Mouse (Mus musculus): ENCODE data around the gene Usp50. TPM values are rescaled to one million over a fixed set of nuclear protein-coding genes. Genes with fewer than 3 reads are reported as not detected.

Usp50 gene
- polyA plus RNA-seq, 1 experiment from 2014 or later: 2.8 TPM

- Histone ChIP-seq H3K36me3 (peaks cover 68% of the 10 kb centered on the region), H3K27ac (replicated peaks) (no peak overlapping the region), H3K4me1 (no peaks in the 10 kb centered on the region), H3K4me3 (no peak overlapping the region), H3K9me3 (replicated peaks) (no peaks in the 10 kb centered on the region), H3K27me3 (ENCODE audit: low read depth, poor library complexity, severe bottlenecking) (no peaks in the 10 kb centered on the region)
- WGBS: 96% methylated on average over 4 of the region's 4 CpGs
- no peak for DNase-seq (ENCODE audit: low spot score)
Observed at GRCm38 (mm10) chr2:126729207-126729606, 54.1 kb downstream of the Usp50 start.

GRCm38 (mm10) chr2:126712950-126713349 lies 70.3 kb downstream of the Usp50 start:
- Histone ChIP-seq H3K27me3 (ENCODE audit: low read depth, poor library complexity, severe bottlenecking) (no peaks in the 10 kb centered on the region), H3K4me1 (peaks cover 8% of the 10 kb centered on the region), H3K9me3 (replicated peaks) (no peaks in the 10 kb centered on the region), H3K27ac (replicated peaks) (no peak overlapping the region), H3K36me3 (peaks cover 17% of the 10 kb centered on the region), H3K4me3 (no peak overlapping the region)
- DNase-seq (ENCODE audit: low spot score): no peak

DNA sequence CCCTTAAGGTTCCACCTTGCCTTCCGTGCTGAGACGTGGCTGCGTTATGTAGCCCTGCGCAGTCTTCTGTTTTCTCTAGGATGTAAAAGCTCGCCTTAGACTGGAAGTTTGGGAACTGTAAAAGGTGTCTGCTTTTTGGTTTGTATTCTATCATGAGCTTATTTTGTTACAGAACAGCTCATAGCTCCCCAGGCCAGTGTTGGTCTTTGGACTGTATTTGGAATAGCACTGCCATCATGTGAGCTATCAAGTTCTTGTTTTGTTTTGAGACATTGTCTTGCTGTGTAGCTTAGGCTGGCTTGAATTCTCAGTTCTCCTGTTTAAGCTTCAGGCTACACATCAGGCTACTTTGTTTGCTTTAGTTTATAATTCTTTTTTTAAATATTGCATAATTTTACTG lies 70.7 kb downstream of the Usp50 start:
- DNase-seq (ENCODE audit: low spot score): no peak
- H3K4me1 ChIP-seq: peaks cover 10% of the 10 kb centered on the region
- H3K36me3 ChIP-seq: peaks cover 14% of the 10 kb centered on the region
- no peaks in the 10 kb centered on the region for H3K9me3 ChIP-seq (replicated peaks)
- WGBS: 97% methylated on average over 5 of the region's 5 CpGs
- H3K27ac ChIP-seq (replicated peaks): no peak overlapping the region
- H3K4me3 ChIP-seq: no peak overlapping the region
- no peaks in the 10 kb centered on the region for H3K27me3 ChIP-seq (ENCODE audit: low read depth, poor library complexity, severe bottlenecking)

GRCm38 (mm10) chr2:126708361-126708760 lies 74.9 kb downstream of the Usp50 start:
- Histone ChIP-seq H3K27ac (replicated peaks) (no peak overlapping the region), H3K9me3 (replicated peaks) (no peaks in the 10 kb centered on the region), H3K36me3 (no peaks in the 10 kb centered on the region), H3K4me1 (peaks cover 14% of the 10 kb centered on the region), H3K4me3 (peak overlapping the region; percentile 85), H3K27me3 (ENCODE audit: low read depth, poor library complexity, severe bottlenecking) (peaks cover 4% of the 10 kb centered on the region; the same call in 1 of the 2 replicates)
- WGBS: 85% methylated on average over 4 of the region's 4 CpGs
- no peak for DNase-seq (ENCODE audit: low spot score)

DNA sequence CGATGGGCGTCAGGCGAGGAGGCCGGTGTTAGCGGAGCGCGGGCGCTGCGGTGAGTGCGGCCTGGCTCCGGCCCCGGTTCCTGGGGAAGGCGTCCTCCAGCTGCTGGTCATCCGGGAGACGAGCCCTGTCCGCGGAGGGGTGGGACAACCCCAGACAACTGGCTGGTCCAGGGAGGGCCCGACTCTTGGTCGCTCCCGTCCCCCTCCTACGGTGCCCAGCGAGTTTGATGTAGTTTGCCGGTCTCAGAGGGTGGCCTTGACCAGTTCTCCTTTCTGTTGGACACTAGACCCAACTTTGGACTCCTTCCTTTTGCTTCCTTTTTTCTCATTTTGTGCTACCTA lies 75.9 kb downstream of the Usp50 start:
- 0% methylated on average over 23 of the region's 23 CpGs for WGBS
- DNase-seq (ENCODE audit: low spot score): no peak
- peaks cover 14% of the 10 kb centered on the region for H3K4me1 ChIP-seq
- H3K27me3 ChIP-seq (ENCODE audit: low read depth, poor library complexity, severe bottlenecking): peaks cover 4% of the 10 kb centered on the region; the same call in 1 of the 2 replicates
- no peaks in the 10 kb centered on the region for H3K36me3 ChIP-seq
- no peaks in the 10 kb centered on the region for H3K9me3 ChIP-seq (replicated peaks)
- peak overlapping the region; percentile 85 for H3K4me3 ChIP-seq
- H3K27ac ChIP-seq (replicated peaks): peak overlapping the region; percentile 89

GRCm38 (mm10) chr2:126706759-126707437 lies 76.4 kb downstream of the Usp50 start, which contains the start of gene Usp8:
Usp8 (plus strand) TSS chr2:126707328.
- no peaks in the 10 kb centered on the region for H3K9me3 ChIP-seq (replicated peaks)
- H3K36me3 ChIP-seq: no peaks in the 10 kb centered on the region
- peaks cover 4% of the 10 kb centered on the region; the same call in 1 of the 2 replicates for H3K27me3 ChIP-seq (ENCODE audit: low read depth, poor library complexity, severe bottlenecking)
- H3K4me1 ChIP-seq: peaks cover 14% of the 10 kb centered on the region
- peak; percentile 97 for DNase-seq (ENCODE audit: low spot score)
- H3K4me3 ChIP-seq: peak within 1 kb of the TSS; percentile 85
- WGBS: 3% methylated on average over 47 of the region's 47 CpGs
- peak within 1 kb of the TSS; percentile 89 for H3K27ac ChIP-seq (replicated peaks)

- Histone ChIP-seq H3K4me3 (no peak overlapping the region), H3K36me3 (no peaks in the 10 kb centered on the region), H3K27ac (replicated peaks) (no peak overlapping the region), H3K9me3 (replicated peaks) (no peaks in the 10 kb centered on the region), H3K27me3 (ENCODE audit: low read depth, poor library complexity, severe bottlenecking) (no peaks in the 10 kb centered on the region), H3K4me1 (no peaks in the 10 kb centered on the region)
- WGBS: 87% methylated on average over 6 of the region's 6 CpGs
- no peak for DNase-seq (ENCODE audit: low spot score)
Observed at GRCm38 (mm10) chr2:126695285-126695684, 88.0 kb downstream of the Usp50 start.

DNA sequence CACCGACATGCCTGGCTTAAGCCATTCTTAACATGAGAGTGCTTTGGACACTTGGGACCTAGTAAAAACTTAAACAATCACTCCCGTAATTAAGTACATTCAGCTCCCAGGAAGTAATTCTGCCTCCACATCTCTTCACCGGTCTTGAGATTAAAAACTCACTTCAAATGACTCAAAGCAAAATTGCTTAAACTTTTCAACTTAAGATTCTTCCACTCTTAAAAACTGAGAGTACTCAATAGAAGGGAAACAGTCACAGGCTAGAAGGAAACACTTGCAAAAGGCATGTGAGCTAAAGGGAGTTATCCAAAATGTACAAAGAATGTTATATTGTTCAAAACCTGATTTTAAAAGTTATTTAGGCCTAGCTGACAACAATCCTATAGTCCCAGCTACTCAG lies 92.0 kb downstream of the Usp50 start:
- Histone ChIP-seq H3K27me3 (ENCODE audit: low read depth, poor library complexity, severe bottlenecking) (no peaks in the 10 kb centered on the region), H3K9me3 (replicated peaks) (no peaks in the 10 kb centered on the region), H3K4me1 (no peaks in the 10 kb centered on the region), H3K4me3 (no peak overlapping the region), H3K27ac (replicated peaks) (no peak overlapping the region), H3K36me3 (peaks cover 11% of the 10 kb centered on the region; the same call in 1 of the 2 replicates)
- WGBS: 81% methylated on average over 3 of the region's 3 CpGs
- no peak for DNase-seq (ENCODE audit: low spot score)

DNA sequence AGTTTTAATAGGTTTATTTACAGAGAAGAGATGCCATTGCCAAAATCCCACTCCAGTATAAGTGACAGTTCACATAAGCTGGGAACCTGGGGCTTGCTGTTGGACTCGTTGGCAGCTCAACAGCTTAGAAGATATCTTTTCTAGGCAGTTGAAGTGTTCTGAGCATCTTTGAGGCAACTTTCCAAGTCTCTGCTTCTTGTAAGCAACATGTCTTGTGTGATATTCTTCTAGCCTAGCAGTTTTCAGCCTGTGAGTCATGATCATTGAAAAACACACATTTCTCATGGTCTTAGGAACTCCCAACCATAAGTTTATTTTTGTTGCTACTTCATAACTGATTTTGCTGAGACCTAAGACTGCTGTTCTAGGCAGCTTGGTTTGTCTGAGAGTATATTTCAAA lies 100.3 kb downstream of the Usp50 start:
- H3K36me3 ChIP-seq: peaks cover 69% of the 10 kb centered on the region

GRCm38 (mm10) chr2:126682333-126682732 lies 100.9 kb downstream of the Usp50 start:
- Histone ChIP-seq H3K4me1 (no peaks in the 10 kb centered on the region), H3K4me3 (no peak overlapping the region), H3K27me3 (ENCODE audit: low read depth, poor library complexity, severe bottlenecking) (no peaks in the 10 kb centered on the region), H3K9me3 (replicated peaks) (peaks cover 13% of the 10 kb centered on the region), H3K27ac (replicated peaks) (no peak overlapping the region), H3K36me3 (peaks cover 72% of the 10 kb centered on the region)
- WGBS: 91% methylated on average over 2 of the region's 2 CpGs
- no peak for DNase-seq (ENCODE audit: low spot score)

More for the DNA sequence above, 100.3 kb downstream of the Usp50 start:
- no peak for DNase-seq (ENCODE audit: low spot score)
- Histone ChIP-seq H3K4me3 (no peak overlapping the region), H3K27me3 (ENCODE audit: low read depth, poor library complexity, severe bottlenecking) (no peaks in the 10 kb centered on the region), H3K9me3 (replicated peaks) (peaks cover 13% of the 10 kb centered on the region), H3K4me1 (no peaks in the 10 kb centered on the region), H3K27ac (replicated peaks) (no peak overlapping the region)
- 88% methylated on average over 1 of the region's 1 CpGs for WGBS

DNA sequence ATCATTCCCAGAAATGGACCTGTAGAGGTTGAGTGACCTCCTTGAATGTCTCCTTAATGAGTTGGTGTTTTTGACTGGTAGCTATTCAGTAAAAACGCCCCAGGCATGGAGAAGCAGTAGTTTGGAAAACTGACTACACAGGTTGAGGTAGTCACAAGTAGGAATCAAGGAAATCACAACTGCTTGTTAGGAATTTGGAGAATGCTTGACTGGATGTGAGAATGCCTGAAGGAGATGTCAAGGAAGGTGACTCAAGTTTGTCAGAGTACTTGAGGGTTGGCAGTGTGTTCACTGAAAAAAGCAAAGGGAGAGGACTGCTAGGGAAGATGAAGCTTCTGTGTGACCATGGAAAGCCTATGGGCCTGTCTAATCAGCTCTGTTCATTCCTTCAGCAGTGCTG lies 105.9 kb downstream of the Usp50 start:
- Histone ChIP-seq H3K36me3 (peaks cover 53% of the 10 kb centered on the region), H3K27ac (replicated peaks) (no peak overlapping the region), H3K4me3 (0 out of 2 replicates have a peak overlapping the region, but pooled peaks have one; percentile 94), H3K9me3 (replicated peaks) (peaks cover 13% of the 10 kb centered on the region), H3K27me3 (ENCODE audit: low read depth, poor library complexity, severe bottlenecking) (no peaks in the 10 kb centered on the region), H3K4me1 (peaks cover 26% of the 10 kb centered on the region)
- WGBS: 93% methylated on average over 1 of the region's 1 CpGs
- no peak for DNase-seq (ENCODE audit: low spot score)

- WGBS: 28% methylated on average over 12 of the region's 12 CpGs
- no peak for DNase-seq (ENCODE audit: low spot score)
- peaks cover 13% of the 10 kb centered on the region for H3K9me3 ChIP-seq (replicated peaks)
- H3K36me3 ChIP-seq: peaks cover 44% of the 10 kb centered on the region
- peak within 1 kb of the TSS; percentile 94 for H3K4me3 ChIP-seq
- peaks cover 31% of the 10 kb centered on the region for H3K4me1 ChIP-seq
- peak within 1 kb of the TSS; percentile 100 for H3K27ac ChIP-seq (replicated peaks)
- H3K27me3 ChIP-seq (ENCODE audit: low read depth, poor library complexity, severe bottlenecking): no peaks in the 10 kb centered on the region
Observed at GRCm38 (mm10) chr2:126676122-126676515, 107.2 kb downstream of the Usp50 start, which contains the start of gene Gabpb1. Gabpb1 (minus strand) TSS chr2:126676337.
